Mouse (Mus musculus): Measurements from ENCODE around the gene Zmiz1. TPM values are rescaled to one million over a fixed set of nuclear protein-coding genes. Genes with fewer than 3 reads are reported as not detected.
A peak's percentile ranks its signal among the peaks of the same experiment; 100 is the strongest.

Gene Zmiz1
- polyA plus RNA-seq, 1 experiment from 2014 or later = 80.3 TPM

DNA sequence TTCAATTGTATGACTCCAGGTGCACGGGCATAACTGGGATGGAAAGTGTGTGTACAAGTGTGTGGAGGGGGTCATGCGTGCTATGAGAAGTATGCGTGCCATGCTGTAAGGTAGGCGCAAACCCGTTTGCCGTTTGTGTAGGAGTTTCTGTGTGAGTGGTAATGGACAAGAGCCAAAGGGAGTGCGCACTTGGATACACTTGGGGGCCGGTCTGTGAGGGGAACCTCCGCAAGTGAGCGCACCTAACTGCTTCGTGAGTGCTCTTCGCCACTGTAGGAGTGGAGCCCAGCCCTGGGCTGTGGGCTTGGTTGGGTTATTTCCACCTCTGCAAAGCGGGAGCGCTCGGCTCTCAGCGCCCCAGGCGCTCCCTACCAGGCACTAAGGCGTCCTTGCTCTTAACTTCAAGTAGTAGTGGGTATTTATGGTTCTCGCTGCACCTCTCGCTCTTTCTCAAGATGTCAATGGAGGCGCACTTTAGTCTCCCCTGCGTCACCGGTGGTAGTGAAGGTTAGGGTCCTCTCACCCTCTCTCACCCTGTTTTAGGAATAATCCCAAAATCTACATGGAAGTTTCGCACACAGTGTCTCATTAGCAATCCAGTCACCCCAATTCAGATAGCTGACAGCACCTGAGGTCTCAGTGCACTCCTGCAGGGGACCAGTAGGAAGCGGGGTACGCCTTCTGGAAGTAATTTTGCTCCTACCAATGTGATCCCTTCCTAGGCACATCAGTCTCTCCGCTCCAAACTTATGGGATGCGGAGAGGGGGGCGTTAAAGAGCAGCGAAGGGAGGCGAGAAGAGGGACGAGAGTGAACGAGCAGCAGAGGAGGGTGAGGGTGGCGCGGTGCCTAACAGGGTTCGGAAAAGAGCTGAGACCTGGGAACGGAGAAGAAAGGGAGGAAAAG is 622 bp upstream of the Zmiz1 start:
- Histone ChIP-seq H3K9ac (replicated peaks) (peak overlapping the region; percentile 100), H3K9me3 (no peaks in the 10 kb centered on the region), H3K4me3 (replicated peaks) (peak overlapping the region; percentile 97), H3K36me3 (no peaks in the 10 kb centered on the region), H3K27me3 (no peaks in the 10 kb centered on the region), H3K4me1 (replicated peaks) (peaks cover 56% of the 10 kb centered on the region), H3K27ac (peak overlapping the region; percentile 99), H3K4me2 (replicated peaks) (peak overlapping the region; percentile 97)
- ATAC-seq = peak; percentile 15; the same call in 1 of the 2 replicates
- WGBS = under 1% methylated on average over 37 of the region's 37 CpGs

DNA sequence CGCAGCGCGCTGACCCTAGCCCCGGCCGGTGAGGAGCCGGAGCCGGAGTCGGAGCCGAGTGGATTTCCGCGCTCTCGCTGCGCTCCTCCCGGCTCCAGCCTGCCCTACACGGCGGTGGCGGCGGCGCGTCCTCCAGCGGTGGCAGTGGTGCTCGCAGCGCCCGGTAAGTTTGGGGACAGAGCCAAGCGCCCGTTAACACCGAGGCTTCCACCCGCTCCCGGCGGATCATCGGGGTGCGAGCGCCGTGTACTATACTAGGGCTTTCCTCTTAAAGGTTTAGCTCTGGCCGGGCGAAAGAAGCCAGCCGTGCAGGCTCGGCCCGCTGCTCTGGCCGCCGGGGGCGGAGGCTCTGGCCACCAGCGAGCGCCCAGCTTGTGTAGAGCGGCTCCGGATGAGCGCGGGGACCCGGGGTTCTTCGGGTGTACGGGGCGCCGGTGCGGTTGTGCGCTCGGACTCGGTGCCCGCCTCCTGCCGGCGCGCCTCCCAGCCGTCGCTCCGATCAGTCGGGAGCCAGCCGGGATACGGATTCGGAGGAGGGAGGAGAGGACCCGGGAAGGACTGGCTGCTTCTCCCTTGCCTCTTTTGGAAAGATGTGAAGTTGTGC is 511 bp downstream of the Zmiz1 start:
- Histone ChIP-seq H3K27ac (peak overlapping the region; percentile 99), H3K4me1 (replicated peaks) (peaks cover 65% of the 10 kb centered on the region), H3K4me3 (replicated peaks) (peak overlapping the region; percentile 97), H3K9me3 (no peaks in the 10 kb centered on the region), H3K36me3 (no peaks in the 10 kb centered on the region), H3K27me3 (no peaks in the 10 kb centered on the region), H3K9ac (replicated peaks) (peak overlapping the region; percentile 100), H3K4me2 (replicated peaks) (peak overlapping the region; percentile 97)
- ATAC-seq = peak; percentile 19
- WGBS = under 1% methylated on average over 67 of the region's 69 CpGs

DNA sequence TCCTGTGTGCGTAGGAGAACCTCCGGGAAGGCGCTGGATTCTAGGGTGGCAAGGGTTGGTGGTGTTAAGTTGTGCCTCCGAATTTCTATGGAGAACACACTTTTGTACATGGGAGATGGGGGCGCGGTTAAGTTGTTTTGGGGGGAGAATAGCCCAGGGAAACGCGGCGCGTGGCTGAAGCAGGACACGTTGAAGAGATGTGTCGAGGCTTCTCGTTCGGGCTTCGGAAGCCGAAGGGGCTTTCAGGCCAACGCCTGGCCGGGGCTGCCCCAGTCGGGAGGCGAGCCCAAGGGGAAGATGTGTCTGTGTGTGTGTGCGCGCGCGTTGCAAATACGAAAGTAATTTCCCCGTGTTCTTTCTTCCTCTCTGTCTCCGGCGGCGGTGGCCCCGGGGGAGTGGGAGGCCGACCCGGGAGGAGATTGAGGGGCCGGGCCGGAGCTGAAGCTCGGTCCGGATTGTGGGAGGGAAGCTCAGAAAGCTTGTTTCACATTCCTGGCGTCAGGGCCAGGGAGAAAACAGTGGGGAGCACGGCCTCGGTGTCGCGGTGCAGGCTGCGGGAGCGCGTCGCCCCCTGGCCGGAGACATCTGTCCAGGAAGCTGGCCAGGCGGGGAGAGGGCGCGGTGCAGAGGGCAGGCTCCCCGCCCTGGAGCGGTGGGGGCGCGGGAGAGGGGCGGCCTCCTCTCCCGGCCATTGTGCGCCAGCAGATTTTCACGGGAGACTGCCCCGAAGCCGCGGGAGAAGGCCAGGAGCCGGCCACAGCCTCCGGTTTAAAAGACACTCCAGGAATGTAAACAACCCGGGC is 1.2 kb downstream of the Zmiz1 start:
- H3K27me3 ChIP-seq = no peaks in the 10 kb centered on the region
- H3K36me3 ChIP-seq = no peaks in the 10 kb centered on the region
- under 1% methylated on average over 61 of the region's 63 CpGs for WGBS
- H3K27ac ChIP-seq = peak overlapping the region; percentile 99
- ATAC-seq = no peak
- H3K9ac ChIP-seq (replicated peaks) = peak overlapping the region; percentile 100
- no peaks in the 10 kb centered on the region for H3K9me3 ChIP-seq
- peak overlapping the region; percentile 97 for H3K4me2 ChIP-seq (replicated peaks)
- H3K4me3 ChIP-seq (replicated peaks) = peak overlapping the region; percentile 97
- H3K4me1 ChIP-seq (replicated peaks) = peaks cover 66% of the 10 kb centered on the region

DNA sequence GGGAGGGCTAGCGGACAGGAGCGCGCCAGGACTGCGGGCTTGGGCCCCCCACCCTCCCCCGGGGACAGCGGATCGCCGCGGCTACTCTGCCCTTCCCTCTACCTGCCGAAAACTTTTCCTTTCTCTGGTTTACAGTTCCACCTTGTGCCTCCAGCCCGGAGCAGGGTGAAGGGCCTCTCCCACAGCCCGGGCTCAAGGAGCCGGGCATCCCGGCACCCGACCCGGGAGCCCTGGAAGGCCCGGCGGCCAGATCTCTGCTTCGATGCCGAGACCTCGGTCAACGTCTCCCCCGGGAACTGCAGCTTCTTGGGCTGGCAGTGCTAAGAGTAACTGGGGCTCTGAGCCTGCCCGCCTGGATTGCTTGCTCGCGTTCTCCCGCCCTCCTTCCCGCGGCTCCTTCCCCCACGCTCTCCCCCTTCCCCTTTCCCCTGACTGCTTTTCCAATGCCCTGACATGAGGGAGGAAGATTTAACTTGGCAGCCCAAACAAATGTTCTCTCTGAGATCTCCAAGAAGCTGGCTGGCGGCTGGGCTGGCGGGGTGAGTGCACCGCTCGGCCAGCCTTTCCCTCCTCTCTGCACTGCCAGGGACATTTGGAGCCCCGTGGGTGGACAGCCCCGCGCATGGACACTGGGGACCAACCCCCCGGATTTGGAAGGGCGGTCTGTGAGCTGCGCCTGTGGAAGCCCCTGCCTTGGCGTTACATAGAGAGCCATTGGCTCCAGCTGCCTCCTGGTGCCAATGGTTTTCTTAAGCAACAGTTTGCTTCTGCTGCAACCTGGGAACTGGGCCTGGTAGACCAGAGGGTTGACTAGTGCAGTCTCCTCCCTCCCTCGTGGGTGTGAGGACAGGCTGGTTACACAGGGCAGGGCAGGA is 2.1 kb downstream of the Zmiz1 start:
- Histone ChIP-seq H3K27ac (peak overlapping the region; percentile 99), H3K36me3 (no peaks in the 10 kb centered on the region), H3K4me1 (replicated peaks) (peaks cover 66% of the 10 kb centered on the region), H3K27me3 (no peaks in the 10 kb centered on the region), H3K4me2 (replicated peaks) (peak overlapping the region; percentile 97), H3K4me3 (replicated peaks) (peak overlapping the region; percentile 97), H3K9ac (replicated peaks) (peak overlapping the region; percentile 100), H3K9me3 (no peaks in the 10 kb centered on the region)
- under 1% methylated on average over 42 of the region's 42 CpGs for WGBS
- no peak for ATAC-seq

DNA sequence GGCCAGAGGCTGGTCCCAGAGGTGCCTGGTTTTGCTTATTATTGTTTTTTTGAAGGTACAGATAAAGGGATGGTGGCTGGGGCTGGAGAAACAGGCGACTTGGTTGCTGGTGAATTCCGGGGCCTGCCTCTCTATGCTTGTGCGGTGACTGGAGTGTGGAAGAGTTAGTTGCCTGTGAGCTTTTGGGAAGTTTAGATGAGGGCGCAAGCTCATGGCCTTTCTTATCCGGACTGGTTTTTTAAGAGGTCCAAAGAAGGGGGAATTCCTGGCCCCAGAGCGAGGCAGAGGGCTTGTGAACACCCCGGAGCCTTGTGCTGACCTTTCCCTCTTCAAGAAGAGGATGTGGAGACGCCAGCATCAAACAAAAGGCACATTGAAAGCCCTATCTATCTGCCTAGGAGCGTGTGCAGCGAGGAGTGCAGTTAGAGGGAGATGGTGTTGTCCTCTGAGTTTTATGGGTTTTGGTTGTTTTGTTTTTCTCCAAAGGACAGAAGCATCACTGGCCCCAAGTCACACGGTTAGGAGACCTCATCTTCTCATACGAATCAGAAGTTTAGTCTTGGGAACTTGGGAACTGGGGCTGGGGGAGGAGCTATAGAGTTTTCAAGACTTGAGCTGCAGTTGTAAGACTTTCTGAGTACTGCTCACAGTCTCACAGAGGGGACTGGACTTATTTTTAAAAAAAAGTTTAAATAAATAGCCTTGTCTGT is 2.8 kb downstream of the Zmiz1 start:
- ATAC-seq = no peak
- no peaks in the 10 kb centered on the region for H3K27me3 ChIP-seq
- peak overlapping the region; percentile 100 for H3K9ac ChIP-seq (replicated peaks)
- H3K4me2 ChIP-seq (replicated peaks) = peak overlapping the region; percentile 97
- no peaks in the 10 kb centered on the region for H3K9me3 ChIP-seq
- H3K4me3 ChIP-seq (replicated peaks) = peak overlapping the region; percentile 97
- peak overlapping the region; percentile 99 for H3K27ac ChIP-seq
- WGBS = under 1% methylated on average over 12 of the region's 12 CpGs
- no peaks in the 10 kb centered on the region for H3K36me3 ChIP-seq
- H3K4me1 ChIP-seq (replicated peaks) = peaks cover 66% of the 10 kb centered on the region

DNA sequence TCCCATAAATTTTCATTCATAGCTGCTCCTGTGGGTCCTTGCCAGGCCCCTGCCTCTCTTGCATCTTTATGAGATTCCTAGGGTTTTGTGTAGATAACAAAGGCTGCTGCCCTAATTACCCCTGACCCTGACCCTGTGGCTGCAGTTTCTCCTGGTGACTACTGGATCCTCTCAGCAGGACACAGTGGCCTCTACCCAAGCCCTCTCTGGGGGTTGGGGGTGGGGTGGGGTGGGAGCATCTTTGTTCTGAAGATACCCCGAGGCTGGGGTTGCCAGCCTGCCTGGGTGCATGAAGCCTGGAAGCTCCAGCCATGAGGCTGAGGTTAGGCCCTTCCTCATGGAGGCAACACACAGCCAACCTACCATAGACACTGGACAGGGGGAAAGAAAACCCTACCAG is 4.0 kb downstream of the Zmiz1 start:
- Histone ChIP-seq H3K4me1 (replicated peaks) (peaks cover 75% of the 10 kb centered on the region), H3K4me2 (replicated peaks) (peak overlapping the region; percentile 97), H3K36me3 (no peaks in the 10 kb centered on the region), H3K27me3 (no peaks in the 10 kb centered on the region), H3K4me3 (replicated peaks) (peak overlapping the region; percentile 97), H3K27ac (peak overlapping the region; percentile 27; the same call in 1 of the 2 replicates), H3K9ac (replicated peaks) (peak overlapping the region; percentile 46), H3K9me3 (no peaks in the 10 kb centered on the region)
- no peak for ATAC-seq
- 6% methylated on average over 1 of the region's 1 CpGs for WGBS

DNA sequence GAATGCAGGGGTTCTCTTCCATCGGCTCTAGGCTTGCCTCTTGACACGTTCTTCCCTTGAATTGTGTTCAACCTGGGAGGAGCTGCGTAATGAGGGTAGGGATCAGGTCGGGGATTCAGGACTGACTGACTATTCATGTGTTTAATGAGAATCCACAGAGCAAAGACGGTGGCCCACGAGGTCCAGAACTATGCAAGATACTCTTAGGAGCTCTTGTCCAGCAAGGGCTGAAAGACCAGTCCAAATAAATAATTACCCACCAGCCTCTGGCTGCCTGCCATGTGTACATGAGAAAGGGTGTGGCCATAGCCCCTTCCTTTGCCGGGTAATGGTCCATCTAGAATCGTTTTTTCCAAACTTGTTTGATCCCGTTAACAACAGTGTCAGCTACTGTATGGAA is 4.9 kb downstream of the Zmiz1 start:
- Histone ChIP-seq H3K9ac (replicated peaks) (peak overlapping the region; percentile 47; the same call in 1 of the 2 replicates), H3K4me2 (replicated peaks) (peak overlapping the region; percentile 97), H3K36me3 (no peaks in the 10 kb centered on the region), H3K27me3 (no peaks in the 10 kb centered on the region), H3K27ac (no peak overlapping the region), H3K9me3 (no peaks in the 10 kb centered on the region), H3K4me1 (replicated peaks) (peaks cover 77% of the 10 kb centered on the region), H3K4me3 (replicated peaks) (peak overlapping the region; percentile 13; the same call in 1 of the 2 replicates)
- 23% methylated on average over 9 of the region's 9 CpGs for WGBS
- ATAC-seq = no peak

DNA sequence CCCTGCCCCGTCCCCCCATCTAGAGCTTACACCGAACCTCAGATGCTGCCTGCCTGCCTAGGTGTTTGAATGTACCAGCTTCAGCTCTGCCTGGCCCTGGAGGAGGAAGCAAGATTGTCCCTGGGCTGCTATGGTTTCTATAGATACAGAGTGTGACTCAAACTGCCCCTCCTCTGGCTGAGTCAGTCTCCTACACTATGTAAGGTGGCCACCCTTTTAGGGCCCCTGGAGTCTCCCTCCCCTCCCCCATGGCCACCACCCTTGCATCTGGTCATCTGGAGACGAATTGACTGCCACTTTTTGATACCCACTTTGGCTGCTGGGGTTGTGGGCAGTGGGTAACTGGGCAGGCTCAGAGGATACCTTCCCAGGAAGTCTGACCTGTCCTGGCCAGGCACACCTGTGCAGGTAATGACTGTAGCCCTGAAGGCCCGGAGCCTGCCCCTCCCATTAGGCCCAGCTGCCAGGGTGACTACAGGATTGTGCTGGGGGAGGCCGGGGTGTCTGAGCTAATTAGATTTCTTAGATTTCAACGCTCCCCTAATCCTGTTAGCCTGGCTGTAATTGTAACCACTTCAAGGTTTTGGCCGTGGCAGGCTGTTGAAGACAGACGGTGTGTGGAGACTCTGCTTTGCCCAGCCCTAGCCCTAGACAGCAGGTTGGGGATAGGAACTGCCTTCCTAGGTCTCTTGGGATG is 5.8 kb downstream of the Zmiz1 start:
- peak overlapping the region; percentile 42; the same call in 1 of the 2 replicates for H3K27ac ChIP-seq
- WGBS = 22% methylated on average over 8 of the region's 8 CpGs
- H3K9ac ChIP-seq (replicated peaks) = peak overlapping the region; percentile 47
- H3K4me1 ChIP-seq (replicated peaks) = peaks cover 86% of the 10 kb centered on the region
- H3K27me3 ChIP-seq = no peaks in the 10 kb centered on the region
- H3K36me3 ChIP-seq = no peaks in the 10 kb centered on the region
- ATAC-seq = no peak
- H3K4me3 ChIP-seq (replicated peaks) = peak overlapping the region; percentile 13
- H3K9me3 ChIP-seq = no peaks in the 10 kb centered on the region
- H3K4me2 ChIP-seq (replicated peaks) = peak overlapping the region; percentile 97

DNA sequence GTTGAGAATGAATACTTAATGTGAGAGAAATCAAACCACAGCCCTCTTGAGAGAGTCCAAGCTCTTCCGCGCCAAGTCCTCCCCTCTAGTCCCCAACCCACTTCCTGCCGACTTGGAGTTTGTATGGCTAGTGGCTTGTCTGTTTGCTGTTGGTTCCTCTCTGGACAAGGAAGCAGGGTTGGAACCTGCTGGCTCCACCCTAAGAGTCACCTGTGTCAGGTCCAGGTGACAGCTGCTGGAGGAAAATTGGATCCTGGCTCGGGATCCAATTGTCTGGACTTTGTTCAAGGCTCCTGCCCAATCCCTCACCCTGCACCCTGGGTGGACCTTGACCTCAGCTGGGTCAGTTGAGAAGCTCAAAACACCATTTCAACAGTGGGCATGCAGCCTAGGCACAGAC is 7.4 kb downstream of the Zmiz1 start:
- peak overlapping the region; percentile 29; the same call in 1 of the 2 replicates for H3K4me2 ChIP-seq (replicated peaks)

More for the DNA sequence above, 7.4 kb downstream of the Zmiz1 start:
- Histone ChIP-seq H3K27me3 (no peaks in the 10 kb centered on the region), H3K9me3 (no peaks in the 10 kb centered on the region), H3K4me1 (replicated peaks) (peaks cover 98% of the 10 kb centered on the region), H3K27ac (no peak overlapping the region), H3K36me3 (no peaks in the 10 kb centered on the region), H3K9ac (replicated peaks) (no peak overlapping the region), H3K4me3 (replicated peaks) (no peak overlapping the region)
- no peak for ATAC-seq
- WGBS = 74% methylated on average over 4 of the region's 4 CpGs
